Mouse (Mus musculus) MEL (cell line): ENCODE results near the gene Cdk2ap1.

Experiments
- CHD2 ChIP-seq: IDR thresholded peaks from 2 replicates; pipeline ENCODE4 v1.6.1; 2011; ENCODE audit warnings: low read length, improper control_type of control experiment
- CTCF ChIP-seq, 3 experiments: IDR thresholded peaks in 2 of 3; conservative IDR thresholded peaks in 1 of 3; 2 replicates each; pipeline ENCODE4 v1.5.1; 2011 to 2012; ENCODE audit warnings: low read length in 3 of 3, low read depth in 2 of 3, mild to moderate bottlenecking in 2 of 3, improper control_type of control experiment in 1 of 3, inconsistent platforms in 1 of 3, mixed read lengths in 1 of 3, moderate library complexity in 1 of 3; ENCODE audit not compliant: control insufficient read depth in 1 of 3, insufficient read depth in 1 of 3, poor library complexity in 1 of 3, severe bottlenecking in 1 of 3
- EP300 ChIP-seq, 2 experiments: IDR thresholded peaks; 2 replicates each; pipeline ENCODE4 v1.6.1; 2011; ENCODE audit warnings: improper control_type of control experiment in 2 of 2, low read length in 2 of 2, low read depth in 1 of 2, mild to moderate bottlenecking in 1 of 2
- ETS1 ChIP-seq: IDR thresholded peaks from 2 replicates; pipeline ENCODE4 v1.6.1; 2012; ENCODE audit warnings: low read depth, mild to moderate bottlenecking, inconsistent platforms, low read length, improper control_type of control experiment, moderate library complexity
- GATA1 ChIP-seq: IDR thresholded peaks from 2 replicates; pipeline ENCODE4 v1.6.1; 2011; ENCODE audit warnings: low read depth, low read length, improper control_type of control experiment
- MXI1 ChIP-seq: IDR thresholded peaks from 2 replicates; pipeline ENCODE4 v1.6.1; 2011; ENCODE audit warnings: mild to moderate bottlenecking, low read depth, low read length, improper control_type of control experiment
- NRF1 ChIP-seq: IDR thresholded peaks from 2 replicates; pipeline ENCODE4 v1.6.1; 2014; ENCODE audit warnings: low read depth, mild to moderate bottlenecking, inconsistent platforms, low read length, improper control_type of control experiment, moderate library complexity; ENCODE audit not compliant: poor library complexity, insufficient read depth, severe bottlenecking
- POLR2A ChIP-seq, 2 experiments: IDR thresholded peaks; 2 replicates each; pipeline ENCODE4 v1.6.1; 2011 to 2012; ENCODE audit warnings: low read length in 2 of 2, mild to moderate bottlenecking in 2 of 2, control low read depth in 1 of 2, improper control_type of control experiment in 1 of 2, low read depth in 1 of 2, moderate library complexity in 1 of 2; ENCODE audit not compliant: control insufficient read depth in 1 of 2, insufficient read depth in 1 of 2, poor library complexity in 1 of 2
- POLR2AphosphoS5 ChIP-seq: IDR thresholded peaks from 2 replicates; pipeline ENCODE4 v1.6.1; 2012; ENCODE audit warnings: low read depth, borderline replicate concordance, mild to moderate bottlenecking, inconsistent platforms, low read length, moderate library complexity, mixed read lengths
- SIN3A ChIP-seq: IDR thresholded peaks from 2 replicates; pipeline ENCODE4 v1.6.1; 2012; ENCODE audit warnings: low read length, improper control_type of control experiment, inconsistent platforms
- UBTF ChIP-seq: IDR thresholded peaks from 2 replicates; pipeline ENCODE4 v1.6.1; 2012; ENCODE audit warnings: low read depth, mild to moderate bottlenecking, inconsistent platforms, low read length, improper control_type of control experiment, moderate library complexity, borderline replicate concordance; ENCODE audit not compliant: insufficient read depth

GRCm38 (mm10) chr5:124338791-124339190, 24.1 kb downstream of the Cdk2ap1 start:
- no peak for TF ChIP-seq CTCF (IDR thresholded peaks at IDR 0.05 in 2 of 3, conservative IDR thresholded peaks at IDR 0.05 in 1 of 3; ENCODE audit: control insufficient read depth in 1 of 3, insufficient read depth in 1 of 3, low read depth in 2 of 3, low read length in 3 of 3, poor library complexity in 1 of 3, severe bottlenecking in 1 of 3)
- TF ChIP-seq MXI1, result no peak
- TF ChIP-seq UBTF, result no peak
- no peak for TF ChIP-seq GATA1
- no peak for TF ChIP-seq SIN3A
- no peak for TF ChIP-seq EP300 (IDR thresholded peaks at IDR 0.05; ENCODE audit: low read depth in 1 of 2, low read length in 2 of 2)
- TF ChIP-seq ETS1, result no peak
- TF ChIP-seq POLR2A (IDR thresholded peaks at IDR 0.05; ENCODE audit: control insufficient read depth in 1 of 2, insufficient read depth in 1 of 2, low read depth in 1 of 2, low read length in 2 of 2, poor library complexity in 1 of 2), result no peak
- TF ChIP-seq CHD2, result no peak
- TF ChIP-seq NRF1, result no peak
- TF ChIP-seq POLR2AphosphoS5, result no peak
